Mouse (Mus musculus): ENCODE results near the gene Hes2. TPM values are rescaled to one million over a fixed set of nuclear protein-coding genes. Genes with fewer than 3 reads are reported as not detected.
A peak's percentile ranks its signal among the peaks of the same experiment; 100 is the strongest.

Gene Hes2
- total and polyA plus RNA-seq, 2 experiments from 2014 or later, result not detected

- H3K9ac ChIP-seq (replicated peaks; ENCODE audit: low read length), result no peak overlapping the region
- H3K4me1 ChIP-seq (ENCODE audit: insufficient read depth, low read length), result peaks cover 25% of the 10 kb centered on the region
- 89% methylated on average over 10 of the region's 10 CpGs for WGBS
- no peak for ATAC-seq
- H3K9me3 ChIP-seq (ENCODE audit: low read length), result no peaks in the 10 kb centered on the region
- H3K36me3 ChIP-seq (ENCODE audit: insufficient read depth, low read length), result no peaks in the 10 kb centered on the region
- no peak for TF ChIP-seq CTCF (IDR thresholded peaks at IDR 0.05; ENCODE audit: low read depth)
- no peak for DNase-seq (ENCODE audit: low spot score)
- H3K4me3 ChIP-seq (ENCODE audit: low read length), result no peak overlapping the region
- no peak overlapping the region for H3K27ac ChIP-seq
- H3K4me2 ChIP-seq (ENCODE audit: low read depth, low read length), result no peak overlapping the region
- H3K27me3 ChIP-seq (ENCODE audit: insufficient read depth, low read length), result no peaks in the 10 kb centered on the region
Measured at GRCm38 (mm10) chr4:152182205-152182604, 23.5 kb downstream of the Hes2 start.

GRCm38 (mm10) chr4:152184353-152185035 lies 25.8 kb downstream of the Hes2 start:
- WGBS, result 45% methylated on average over 7 of the region's 7 CpGs
- Histone ChIP-seq H3K4me1 (ENCODE audit: insufficient read depth, low read length) (peaks cover 19% of the 10 kb centered on the region), H3K27ac (peak overlapping the region; percentile 82; the same call in 1 of the 2 replicates), H3K36me3 (ENCODE audit: insufficient read depth, low read length) (no peaks in the 10 kb centered on the region), H3K27me3 (ENCODE audit: insufficient read depth, low read length) (no peaks in the 10 kb centered on the region), H3K9me3 (ENCODE audit: low read length) (no peaks in the 10 kb centered on the region), H3K4me2 (ENCODE audit: low read depth, low read length) (no peak overlapping the region), H3K9ac (replicated peaks; ENCODE audit: low read length) (no peak overlapping the region), H3K4me3 (ENCODE audit: low read length) (no peak overlapping the region)
- peak; percentile 56 for DNase-seq (ENCODE audit: low spot score)
- peak; percentile 60 for TF ChIP-seq CTCF (IDR thresholded peaks at IDR 0.05; ENCODE audit: low read depth)
- ATAC-seq, result no peak

- peak; percentile 71 for ATAC-seq
- 9% methylated on average over 3 of the region's 3 CpGs for WGBS
- no peaks in the 10 kb centered on the region for H3K9me3 ChIP-seq (ENCODE audit: low read length)
- H3K27me3 ChIP-seq (ENCODE audit: insufficient read depth, low read length), result no peaks in the 10 kb centered on the region
- no peaks in the 10 kb centered on the region for H3K36me3 ChIP-seq (ENCODE audit: insufficient read depth, low read length)
- no peak overlapping the region for H3K4me3 ChIP-seq (ENCODE audit: low read length)
- peak; percentile 44 for TF ChIP-seq CTCF (IDR thresholded peaks at IDR 0.05; ENCODE audit: low read depth)
- peak overlapping the region; percentile 40; the same call in 1 of the 2 replicates for H3K4me2 ChIP-seq (ENCODE audit: low read depth, low read length)
- DNase-seq (ENCODE audit: low spot score), result peak; percentile 61
- peaks cover 13% of the 10 kb centered on the region for H3K4me1 ChIP-seq (ENCODE audit: insufficient read depth, low read length)
- peak overlapping the region; percentile 82 for H3K27ac ChIP-seq
- H3K9ac ChIP-seq (replicated peaks; ENCODE audit: low read length), result no peak overlapping the region
Measured at GRCm38 (mm10) chr4:152185137-152185509, 26.5 kb downstream of the Hes2 start.

GRCm38 (mm10) chr4:152185510-152186204 lies 27.0 kb downstream of the Hes2 start:
- WGBS, result 7% methylated on average over 19 of the region's 19 CpGs
- Histone ChIP-seq H3K9ac (replicated peaks; ENCODE audit: low read length) (peak overlapping the region; percentile 36; the same call in 1 of the 2 replicates), H3K9me3 (ENCODE audit: low read length) (no peaks in the 10 kb centered on the region), H3K27me3 (ENCODE audit: insufficient read depth, low read length) (no peaks in the 10 kb centered on the region), H3K4me2 (ENCODE audit: low read depth, low read length) (peak overlapping the region; percentile 40), H3K36me3 (ENCODE audit: insufficient read depth, low read length) (no peaks in the 10 kb centered on the region), H3K27ac (peak overlapping the region; percentile 82), H3K4me3 (ENCODE audit: low read length) (no peak overlapping the region), H3K4me1 (ENCODE audit: insufficient read depth, low read length) (peaks cover 12% of the 10 kb centered on the region)
- ATAC-seq (peak; percentile 80), DNase-seq (ENCODE audit: low spot score) (peak; percentile 63)
- TF ChIP-seq CTCF (IDR thresholded peaks at IDR 0.05; ENCODE audit: low read depth), result no peak

GRCm38 (mm10) chr4:152186205-152187082 lies 27.8 kb downstream of the Hes2 start:
- H3K27ac ChIP-seq, result peak overlapping the region; percentile 82
- H3K9me3 ChIP-seq (ENCODE audit: low read length), result no peaks in the 10 kb centered on the region
- no peaks in the 10 kb centered on the region for H3K27me3 ChIP-seq (ENCODE audit: insufficient read depth, low read length)
- no peak for ATAC-seq
- no peak overlapping the region for H3K4me3 ChIP-seq (ENCODE audit: low read length)
- H3K9ac ChIP-seq (replicated peaks; ENCODE audit: low read length), result peak overlapping the region; percentile 36; the same call in 1 of the 2 replicates
- peaks cover 12% of the 10 kb centered on the region for H3K4me1 ChIP-seq (ENCODE audit: insufficient read depth, low read length)
- no peak for TF ChIP-seq CTCF (IDR thresholded peaks at IDR 0.05; ENCODE audit: low read depth)
- no peak for DNase-seq (ENCODE audit: low spot score)
- WGBS, result 30% methylated on average over 14 of the region's 14 CpGs
- no peaks in the 10 kb centered on the region for H3K36me3 ChIP-seq (ENCODE audit: insufficient read depth, low read length)
- peak overlapping the region; percentile 40 for H3K4me2 ChIP-seq (ENCODE audit: low read depth, low read length)

GRCm38 (mm10) chr4:152187142-152187541 lies 28.5 kb downstream of the Hes2 start:
- peak overlapping the region; percentile 41; the same call in 1 of the 2 replicates for H3K27ac ChIP-seq
- H3K27me3 ChIP-seq (ENCODE audit: insufficient read depth, low read length), result no peaks in the 10 kb centered on the region
- H3K4me3 ChIP-seq (ENCODE audit: low read length), result no peak overlapping the region
- TF ChIP-seq CTCF (IDR thresholded peaks at IDR 0.05; ENCODE audit: low read depth), result no peak
- ATAC-seq, result no peak
- peaks cover 12% of the 10 kb centered on the region for H3K4me1 ChIP-seq (ENCODE audit: insufficient read depth, low read length)
- H3K36me3 ChIP-seq (ENCODE audit: insufficient read depth, low read length), result no peaks in the 10 kb centered on the region
- H3K4me2 ChIP-seq (ENCODE audit: low read depth, low read length), result no peak overlapping the region
- 75% methylated on average over 9 of the region's 9 CpGs for WGBS
- no peak for DNase-seq (ENCODE audit: low spot score)
- no peaks in the 10 kb centered on the region for H3K9me3 ChIP-seq (ENCODE audit: low read length)
- no peak overlapping the region for H3K9ac ChIP-seq (replicated peaks; ENCODE audit: low read length)
